Mouse (Mus musculus) liver, adult 2 months (tissue): ENCODE results near the gene Pptc7.

Experiments
- CTCF ChIP-seq: fragments of 200-500 bp; IDR thresholded peaks from 2 replicates; pipeline ENCODE4 v1.5.1; 2011; ENCODE audit warnings: low read depth, low read length, control low read depth
- POLR2A ChIP-seq: fragments of 200-500 bp; IDR thresholded peaks from 2 replicates; pipeline ENCODE4 v1.6.1; 2011; ENCODE audit warnings: low read length, control low read depth; ENCODE audit not compliant: insufficient read depth; ENCODE audit errors: extremely low read depth

DNA sequence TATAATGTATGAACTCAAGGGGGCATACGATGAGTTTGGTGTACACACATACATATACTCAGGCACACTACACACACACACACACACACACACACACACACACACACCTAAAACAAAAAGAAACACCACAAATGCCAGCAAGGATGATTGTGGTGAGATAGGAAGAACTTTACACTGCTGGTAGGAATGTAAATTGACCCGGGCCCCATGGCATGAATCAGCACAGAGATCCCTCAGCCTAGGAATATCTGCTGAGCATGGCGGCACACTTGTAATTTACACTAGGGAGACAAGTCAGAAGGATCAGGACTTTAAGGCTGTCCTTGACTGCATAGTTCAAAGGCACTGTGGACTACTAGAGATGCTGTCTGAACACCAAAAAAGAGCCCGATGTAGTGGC, 46.1 kb downstream of the Pptc7 start:
- TF ChIP-seq CTCF = no peak
- TF ChIP-seq POLR2A = no peak
